Mouse (Mus musculus) neural tube, embryonic 11.5 days (tissue): ENCODE data around the gene Rhob. TPM values are rescaled to one million over a fixed set of nuclear protein-coding genes. Genes with fewer than 3 reads are reported as not detected.

Source experiments
- ATAC-seq: fragments of 200-750 bp; cut with Nextera tagmentation; 2 replicates; pipeline ENCODE4 v1.8.0; 2017; ENCODE audit warnings: moderate number of reproducible peaks, mild to moderate bottlenecking, moderate TSS enrichment, moderate library complexity; ENCODE audit not compliant: insufficient read depth, low FRiP score, low TSS enrichment
- DNase-seq: peaks from one replicate; pipeline ENCODE4 v3.0.0-alpha.2; 2015; ENCODE audit warnings: low spot score
- H3K27ac ChIP-seq: fragments of 300-500 bp; sonication (generic); 2 replicates; pipeline ENCODE4 v1.5.1; 2014; ENCODE audit warnings: low read depth, mild to moderate bottlenecking, low read length
- H3K27me3 ChIP-seq: fragments of 300-500 bp; sonication (generic); 2 replicates; pipeline ENCODE4 v1.6.1; 2014; ENCODE audit warnings: mild to moderate bottlenecking, low read length, mixed read lengths; ENCODE audit not compliant: control insufficient read depth, insufficient read depth
- H3K36me3 ChIP-seq: fragments of 300-500 bp; sonication (generic); 2 replicates; pipeline ENCODE4 v1.6.1; 2014; ENCODE audit warnings: mild to moderate bottlenecking, low read length, moderate library complexity, mixed read lengths; ENCODE audit not compliant: control insufficient read depth, insufficient read depth
- H3K4me1 ChIP-seq: fragments of 300-500 bp; sonication (generic); 2 replicates; pipeline ENCODE4 v1.6.1; 2014; ENCODE audit warnings: low read length, mixed read lengths; ENCODE audit not compliant: control insufficient read depth, insufficient read depth
- H3K4me2 ChIP-seq: fragments of 300-500 bp; sonication (generic); 2 replicates; pipeline ENCODE4 v1.6.1; 2014; ENCODE audit warnings: low read depth, mild to moderate bottlenecking, moderate library complexity
- H3K4me3 ChIP-seq: fragments of 300-500 bp; sonication (generic); 2 replicates; pipeline ENCODE4 v1.5.1; 2014; ENCODE audit warnings: low read depth, low read length
- H3K9ac ChIP-seq: fragments of 300-500 bp; sonication (generic); 2 replicates; pipeline ENCODE4 v1.6.1; 2014; ENCODE audit warnings: mild to moderate bottlenecking, low read length
- H3K9me3 ChIP-seq: fragments of 300-500 bp; sonication (generic); 2 replicates; pipeline ENCODE4 v1.6.1; 2016; ENCODE audit warnings: low read length; ENCODE audit not compliant: control insufficient read depth
- WGBS: fragments of 180-500 bp; shearing (Covaris S2); extraction: QIAGEN DNeasy Blood & Tissue Kit; methylation state at CpG from one replicate; pipeline ENCODE4 v1.1.7; 2014; 5-methylcytosine and 5-hydroxymethylcytosine counted together
- polyA plus RNA-seq: library from polyadenylated mRNA; unstranded; fragments of >200 nt; fragmentation: Nextera tagmentation; extraction: Ambion mirVana; gene quantifications from 2 replicates; pipeline ENCODE4 v1.2.1, GENCODE M21; 2014

Gene Rhob
- 91.1 and 93.1 TPM in 2 replicates for polyA plus RNA-seq

- peak within 1 kb of the TSS; percentile 99 for H3K9ac ChIP-seq
- H3K27ac ChIP-seq, result peak within 1 kb of the TSS; percentile 99
- H3K36me3 ChIP-seq, result no peaks in the 10 kb centered on the region
- ATAC-seq, result peak; percentile 99
- WGBS, result under 1% methylated on average over 56 of the region's 56 CpGs
- peak within 1 kb of the TSS; percentile 89 for H3K4me3 ChIP-seq
- H3K27me3 ChIP-seq, result no peaks in the 10 kb centered on the region
- H3K4me1 ChIP-seq, result peaks cover 21% of the 10 kb centered on the region
- H3K4me2 ChIP-seq, result peak within 1 kb of the TSS; percentile 88
- peak; percentile 95 for DNase-seq
- H3K9me3 ChIP-seq, result no peaks in the 10 kb centered on the region
Measured at GRCm38 (mm10) chr12:8499871-8500596, at the start of gene Rhob. Rhob (minus strand) TSS chr12:8500009.

- Histone ChIP-seq H3K4me2 (no peak overlapping the region), H3K27me3 (no peaks in the 10 kb centered on the region), H3K9me3 (no peaks in the 10 kb centered on the region), H3K36me3 (no peaks in the 10 kb centered on the region), H3K9ac (no peak overlapping the region), H3K27ac (no peak overlapping the region), H3K4me1 (no peaks in the 10 kb centered on the region), H3K4me3 (no peak overlapping the region)
- 18% methylated on average over 11 of the region's 11 CpGs for whole genome bisulfite sequencing
- DNase-seq (peak; percentile 79), ATAC-seq (peak; percentile 27; the same call in 1 of the 2 replicates)
Measured at GRCm38 (mm10) chr12:8547357-8547756, 47.5 kb upstream of the Rhob start.

- H3K4me1 ChIP-seq, result no peaks in the 10 kb centered on the region
- no peak overlapping the region for H3K9ac ChIP-seq
- H3K27me3 ChIP-seq, result no peaks in the 10 kb centered on the region
- no peak overlapping the region for H3K27ac ChIP-seq
- H3K9me3 ChIP-seq, result no peaks in the 10 kb centered on the region
- H3K4me2 ChIP-seq, result no peak overlapping the region
- WGBS, result 89% methylated on average over 6 of the region's 6 CpGs
- DNase-seq (no peak), ATAC-seq (no peak)
- H3K36me3 ChIP-seq, result no peaks in the 10 kb centered on the region
- no peak overlapping the region for H3K4me3 ChIP-seq
Measured at GRCm38 (mm10) chr12:8546801-8547200, 47.0 kb upstream of the Rhob start.

- Histone ChIP-seq H3K9me3 (no peaks in the 10 kb centered on the region), H3K4me2 (no peak overlapping the region), H3K27ac (no peak overlapping the region), H3K36me3 (no peaks in the 10 kb centered on the region), H3K4me3 (no peak overlapping the region), H3K27me3 (no peaks in the 10 kb centered on the region), H3K4me1 (no peaks in the 10 kb centered on the region), H3K9ac (no peak overlapping the region)
- DNase-seq, result no peak
- WGBS, result 84% methylated on average over 5 of the region's 5 CpGs
- ATAC-seq, result no peak
Measured at GRCm38 (mm10) chr12:8545066-8545610, 45.3 kb upstream of the Rhob start.

- DNase-seq, result no peak
- no peaks in the 10 kb centered on the region for H3K27me3 ChIP-seq
- no peak for ATAC-seq
- no peak overlapping the region for H3K27ac ChIP-seq
- no peaks in the 10 kb centered on the region for H3K36me3 ChIP-seq
- H3K9me3 ChIP-seq, result no peaks in the 10 kb centered on the region
- no peaks in the 10 kb centered on the region for H3K4me1 ChIP-seq
- no peak overlapping the region for H3K4me2 ChIP-seq
- 86% methylated on average over 4 of the region's 4 CpGs for WGBS
- no peak overlapping the region for H3K4me3 ChIP-seq
- H3K9ac ChIP-seq, result no peak overlapping the region
Measured at GRCm38 (mm10) chr12:8542371-8542770, 42.6 kb upstream of the Rhob start.

- Histone ChIP-seq H3K36me3 (no peaks in the 10 kb centered on the region), H3K27me3 (no peaks in the 10 kb centered on the region), H3K4me2 (no peak overlapping the region), H3K9me3 (no peaks in the 10 kb centered on the region), H3K27ac (no peak overlapping the region), H3K4me3 (no peak overlapping the region), H3K4me1 (no peaks in the 10 kb centered on the region), H3K9ac (no peak overlapping the region)
- ATAC-seq (no peak), DNase-seq (no peak)
- WGBS, result 90% methylated on average over 13 of the region's 13 CpGs
Measured at GRCm38 (mm10) chr12:8539471-8539870, 39.7 kb upstream of the Rhob start.

- no peak for ATAC-seq
- no peaks in the 10 kb centered on the region for H3K4me1 ChIP-seq
- 87% methylated on average over 5 of the region's 5 CpGs for WGBS
- DNase-seq, result no peak
- H3K9me3 ChIP-seq, result no peaks in the 10 kb centered on the region
- H3K9ac ChIP-seq, result no peak overlapping the region
- no peak overlapping the region for H3K4me2 ChIP-seq
- no peaks in the 10 kb centered on the region for H3K27me3 ChIP-seq
- H3K4me3 ChIP-seq, result no peak overlapping the region
- no peaks in the 10 kb centered on the region for H3K36me3 ChIP-seq
- no peak overlapping the region for H3K27ac ChIP-seq
Measured at GRCm38 (mm10) chr12:8537291-8537690, 37.5 kb upstream of the Rhob start.

GRCm38 (mm10) chr12:8536221-8536965, 36.6 kb upstream of the Rhob start:
- no peak overlapping the region for H3K27ac ChIP-seq
- no peaks in the 10 kb centered on the region for H3K27me3 ChIP-seq
- DNase-seq (no peak), ATAC-seq (no peak)
- no peak overlapping the region for H3K4me3 ChIP-seq
- no peaks in the 10 kb centered on the region for H3K4me1 ChIP-seq
- no peaks in the 10 kb centered on the region for H3K9me3 ChIP-seq
- H3K4me2 ChIP-seq, result no peak overlapping the region
- no peak overlapping the region for H3K9ac ChIP-seq
- no peaks in the 10 kb centered on the region for H3K36me3 ChIP-seq
- WGBS, result 71% methylated on average over 9 of the region's 9 CpGs
